Mouse (Mus musculus) cerebellum, adult 2 months (tissue): ENCODE results near the gene Eif4h.

Source experiments
- CTCF ChIP-seq: fragments of 200-500 bp; IDR thresholded peaks from 2 replicates; pipeline ENCODE4 v1.5.1; 2011; ENCODE audit warnings: low read depth, mild to moderate bottlenecking, control low read depth, low read length, moderate library complexity, borderline replicate concordance; ENCODE audit not compliant: insufficient read depth
- POLR2A ChIP-seq: fragments of 200-500 bp; IDR thresholded peaks from 2 replicates; pipeline ENCODE4 v1.6.1; 2011; ENCODE audit warnings: low read length, control low read depth, borderline replicate concordance; ENCODE audit not compliant: insufficient read depth

- TF ChIP-seq CTCF: no peak
- TF ChIP-seq POLR2A: no peak
Observed at GRCm38 (mm10) chr5:134656708-134657107, 17.4 kb upstream of the Eif4h start.
